Mouse (Mus musculus): ENCODE results near the gene Prkg1. TPM values are rescaled to one million over a fixed set of nuclear protein-coding genes. Genes with fewer than 3 reads are reported as not detected.
"Not testable (repeated sequence)": the region's sequence is repeated elsewhere in the genome, so short reads cannot be mapped to it uniquely, and the experiment has no call there.

Prkg1 gene
- total RNA-seq, 2 experiments from 2014 or later: not detected

GRCm38 (mm10) chr19:31471766-31472165 is 293.1 kb downstream of the Prkg1 start:
- ATAC-seq (replicated peaks; ENCODE audit: low FRiP score, poor library complexity, severe bottlenecking): no peak

GRCm38 (mm10) chr19:31460188-31460587 is 304.6 kb downstream of the Prkg1 start:
- no peak for ATAC-seq (replicated peaks; ENCODE audit: low FRiP score, poor library complexity, severe bottlenecking)

GRCm38 (mm10) chr19:31444101-31444500 is 320.7 kb downstream of the Prkg1 start:
- ATAC-seq (replicated peaks; ENCODE audit: low FRiP score, poor library complexity, severe bottlenecking): no peak

DNA sequence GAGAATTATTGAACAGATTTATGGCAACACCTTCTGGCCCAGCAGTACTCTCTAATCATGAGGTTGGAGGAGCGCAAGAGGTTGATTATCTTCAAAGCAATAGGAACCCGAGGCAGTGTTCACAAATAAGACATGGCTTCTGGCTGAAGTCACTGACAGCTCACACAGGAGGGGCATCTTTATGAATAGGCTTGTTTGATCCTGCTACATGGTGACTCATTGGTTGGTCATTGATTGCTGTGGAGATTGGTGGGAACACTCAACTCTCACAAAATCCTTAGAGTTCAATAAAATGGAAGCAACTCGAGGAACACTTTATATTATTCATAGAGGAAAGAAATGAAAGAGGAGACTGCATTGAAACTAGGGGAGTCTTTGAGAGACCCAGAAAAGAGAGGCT is 322.5 kb downstream of the Prkg1 start:
- no peak for ATAC-seq (replicated peaks; ENCODE audit: low FRiP score, poor library complexity, severe bottlenecking)

- ATAC-seq (replicated peaks; ENCODE audit: low FRiP score, poor library complexity, severe bottlenecking): no peak
Observed at GRCm38 (mm10) chr19:31433446-31433845, 331.4 kb downstream of the Prkg1 start.

DNA sequence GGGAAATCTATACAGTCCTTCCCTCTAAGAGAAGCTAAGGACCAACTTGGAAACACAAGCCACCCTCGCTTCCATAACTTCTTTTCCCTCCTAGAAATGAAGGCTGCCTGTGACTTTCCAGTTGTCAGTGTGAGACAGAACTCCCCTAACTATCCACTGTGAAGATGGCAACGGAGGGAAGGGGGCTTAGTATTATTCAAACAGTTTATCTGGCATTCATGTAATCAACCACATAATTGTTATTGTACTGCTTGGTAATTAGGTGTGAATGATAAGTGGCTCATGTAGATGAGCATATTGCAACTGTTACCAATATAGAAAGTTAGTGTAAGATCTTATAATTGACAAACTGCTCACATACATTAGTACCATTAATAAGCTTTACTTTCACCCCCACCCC is 333.4 kb downstream of the Prkg1 start:
- ATAC-seq (replicated peaks; ENCODE audit: low FRiP score, poor library complexity, severe bottlenecking): no peak

GRCm38 (mm10) chr19:31426142-31426541 is 338.7 kb downstream of the Prkg1 start:
- ATAC-seq (replicated peaks; ENCODE audit: low FRiP score, poor library complexity, severe bottlenecking): no peak

DNA sequence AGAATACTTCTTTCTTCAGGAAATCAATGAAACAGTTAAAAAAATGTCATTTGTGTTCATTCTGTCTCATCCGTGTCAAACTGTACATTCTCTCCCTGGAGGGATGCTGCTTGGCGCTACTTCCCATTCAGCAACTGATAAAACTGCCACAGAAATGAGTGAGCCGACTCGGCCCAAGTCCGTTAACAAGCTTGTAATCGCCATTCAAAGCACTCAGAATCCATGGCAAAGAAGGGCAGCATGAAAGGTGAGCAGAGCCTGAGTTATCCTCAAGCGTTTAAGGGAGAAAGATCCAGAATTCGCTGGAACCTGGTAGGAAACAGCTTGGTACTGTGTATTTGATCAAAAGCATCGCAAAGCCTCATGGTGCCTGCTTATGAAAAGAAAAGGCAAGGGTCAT is 339.6 kb downstream of the Prkg1 start:
- ATAC-seq (replicated peaks; ENCODE audit: low FRiP score, poor library complexity, severe bottlenecking): no peak

DNA sequence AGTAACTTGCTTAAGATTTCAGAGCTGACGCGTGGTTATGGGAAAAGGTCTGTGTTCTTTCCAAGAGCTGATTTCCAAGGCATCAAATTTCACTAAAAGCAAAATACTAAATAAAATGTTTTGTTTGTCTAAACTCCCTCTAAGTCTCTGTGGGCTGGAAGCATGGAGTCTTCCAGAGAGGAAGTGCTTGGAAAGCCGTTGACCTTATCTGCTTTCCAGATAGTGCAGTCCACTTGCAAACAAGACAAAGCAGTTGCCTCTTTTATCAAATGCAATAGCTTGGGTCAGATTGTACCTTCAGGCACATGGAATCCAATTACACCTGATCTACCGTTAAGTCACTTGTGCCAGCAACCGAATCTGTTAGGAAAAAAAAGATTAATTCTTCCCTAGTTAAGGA is 340.5 kb downstream of the Prkg1 start:
- ATAC-seq (replicated peaks; ENCODE audit: low FRiP score, poor library complexity, severe bottlenecking): no peak

- ATAC-seq (replicated peaks; ENCODE audit: low FRiP score, poor library complexity, severe bottlenecking): no peak
Observed at GRCm38 (mm10) chr19:31413571-31413970, 351.3 kb downstream of the Prkg1 start.

- no peak for ATAC-seq (replicated peaks; ENCODE audit: low FRiP score, poor library complexity, severe bottlenecking)
Observed at GRCm38 (mm10) chr19:31396096-31396495, 368.7 kb downstream of the Prkg1 start.

GRCm38 (mm10) chr19:31385353-31385752 is 379.5 kb downstream of the Prkg1 start:
- no peak for ATAC-seq (replicated peaks; ENCODE audit: low FRiP score, poor library complexity, severe bottlenecking)

DNA sequence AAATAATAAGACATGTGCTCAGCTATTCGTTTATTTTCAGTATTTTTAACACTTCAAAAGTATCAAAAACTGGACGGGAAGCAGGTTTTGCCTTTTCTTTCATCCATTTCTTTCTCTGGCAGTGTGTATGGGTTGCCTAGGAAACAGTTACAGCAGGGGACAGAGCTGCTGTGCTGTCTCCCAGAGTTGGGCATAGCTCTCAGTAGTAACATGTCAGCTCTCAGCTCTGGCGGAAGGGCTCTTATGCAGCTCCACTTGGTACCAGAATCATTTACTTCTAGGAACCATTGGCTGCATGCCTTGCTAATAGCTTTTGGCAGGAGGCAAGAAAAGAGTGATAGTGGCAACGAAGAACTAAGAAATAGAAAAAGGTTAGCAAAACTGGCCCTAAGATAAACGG is 381.0 kb downstream of the Prkg1 start:
- no peak for ATAC-seq (replicated peaks; ENCODE audit: low FRiP score, poor library complexity, severe bottlenecking)

DNA sequence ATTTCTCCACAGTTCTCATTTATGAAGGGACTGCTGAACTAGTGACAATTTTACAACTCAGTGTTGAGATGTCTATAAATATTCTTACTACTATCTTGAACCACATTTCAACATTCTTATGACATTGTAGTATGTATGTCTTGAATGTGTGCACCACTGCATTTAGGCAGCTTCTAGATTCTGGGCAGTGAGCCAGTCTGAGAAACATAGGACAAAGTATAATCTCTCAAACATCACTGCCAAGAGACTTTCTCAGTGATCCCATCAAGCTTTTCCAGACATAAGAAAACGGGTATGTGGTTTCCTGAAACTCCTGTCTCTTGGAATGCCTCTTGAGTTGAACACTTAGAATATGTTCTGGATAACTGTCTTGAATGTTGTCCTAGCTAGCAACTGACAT is 394.7 kb downstream of the Prkg1 start:
- no peak for ATAC-seq (replicated peaks; ENCODE audit: low FRiP score, poor library complexity, severe bottlenecking)

- no peak for ATAC-seq (replicated peaks; ENCODE audit: low FRiP score, poor library complexity, severe bottlenecking)
Observed at GRCm38 (mm10) chr19:31369116-31369515, 395.7 kb downstream of the Prkg1 start.

DNA sequence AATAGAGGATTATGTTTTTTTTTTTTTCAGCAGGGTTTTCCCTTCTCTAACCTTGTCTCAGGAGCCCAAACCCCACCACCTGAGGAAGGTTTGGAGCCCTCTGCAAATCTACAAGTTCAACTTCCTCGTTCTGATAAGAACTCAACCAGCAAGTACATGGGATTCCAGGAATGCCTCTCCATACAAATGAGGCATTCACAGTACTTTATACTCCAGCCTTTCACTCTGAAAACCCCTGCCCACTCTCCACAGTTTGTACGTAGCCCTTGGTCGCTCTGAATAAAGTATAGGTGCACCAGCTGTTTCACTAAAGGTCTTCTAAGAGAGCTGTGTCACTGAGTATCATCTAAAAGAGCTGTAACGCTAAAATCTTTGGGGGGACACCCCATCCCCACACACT is 402.8 kb downstream of the Prkg1 start:
- ATAC-seq (replicated peaks; ENCODE audit: low FRiP score, poor library complexity, severe bottlenecking): no peak

GRCm38 (mm10) chr19:31361575-31361974 is 403.3 kb downstream of the Prkg1 start:
- ATAC-seq (replicated peaks; ENCODE audit: low FRiP score, poor library complexity, severe bottlenecking): no peak

- no peak for ATAC-seq (replicated peaks; ENCODE audit: low FRiP score, poor library complexity, severe bottlenecking)
Observed at GRCm38 (mm10) chr19:31361161-31361560, 403.7 kb downstream of the Prkg1 start.

DNA sequence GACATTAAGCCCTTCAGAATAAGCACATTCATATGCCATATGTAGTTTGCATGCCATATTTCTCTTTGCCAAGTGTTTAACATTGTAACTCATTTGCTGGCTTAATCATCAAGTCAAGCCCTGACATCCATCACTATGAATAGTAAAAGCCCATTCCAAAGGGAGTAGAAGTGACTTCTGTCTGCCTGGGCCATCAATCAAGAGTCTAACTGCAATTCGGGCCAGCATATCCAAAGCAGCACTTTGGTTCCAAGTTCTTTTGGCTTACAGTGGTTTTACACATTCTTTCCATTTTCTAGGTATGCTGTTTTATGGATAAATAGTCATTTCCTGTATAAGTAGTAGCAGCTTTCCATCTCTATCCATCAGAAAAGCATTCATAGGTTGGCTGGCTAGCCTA is 409.9 kb downstream of the Prkg1 start:
- no peak for ATAC-seq (replicated peaks; ENCODE audit: low FRiP score, poor library complexity, severe bottlenecking)

DNA sequence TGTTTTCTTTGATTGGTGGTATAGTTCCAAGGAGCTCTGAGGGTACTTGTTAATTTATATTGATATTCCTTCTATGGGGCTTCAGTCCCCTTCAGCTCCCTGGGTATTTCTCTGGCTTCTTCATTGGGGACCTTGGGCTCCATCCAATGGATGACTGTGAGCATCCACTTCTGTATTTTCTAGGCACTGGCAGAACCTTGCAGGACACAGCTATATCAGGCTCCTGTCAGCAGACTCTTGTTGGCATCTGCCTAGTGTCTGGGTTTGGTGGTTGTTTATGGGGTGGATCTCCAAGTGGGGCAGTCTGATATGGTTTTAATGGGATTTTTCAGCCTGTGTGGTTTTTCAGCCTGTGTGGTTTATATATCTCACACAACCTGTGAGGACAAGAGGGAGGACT is 412.0 kb downstream of the Prkg1 start:
- not testable (repeated sequence) for ATAC-seq (replicated peaks; ENCODE audit: low FRiP score, poor library complexity, severe bottlenecking)

GRCm38 (mm10) chr19:31351796-31352195 is 413.0 kb downstream of the Prkg1 start:
- no peak for ATAC-seq (replicated peaks; ENCODE audit: low FRiP score, poor library complexity, severe bottlenecking)

DNA sequence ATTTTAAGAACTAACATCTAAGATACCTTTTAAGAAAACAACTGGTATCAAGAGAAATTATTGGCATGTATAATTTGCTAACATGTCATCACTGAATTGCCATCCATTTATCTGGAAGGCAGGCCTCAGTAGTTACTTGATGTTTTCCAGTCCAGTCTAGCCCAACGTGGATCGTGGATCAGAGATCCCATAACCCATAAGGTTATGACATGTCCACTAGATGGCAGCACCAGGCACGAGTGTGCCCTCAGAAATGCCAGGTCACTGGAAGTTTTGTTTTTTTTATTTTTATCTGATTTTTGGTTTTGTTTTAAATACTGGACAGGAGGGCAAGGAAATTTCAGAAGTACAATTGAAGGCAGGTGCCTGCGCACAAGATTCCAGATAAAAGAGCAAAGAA is 422.7 kb downstream of the Prkg1 start:
- no peak for ATAC-seq (replicated peaks; ENCODE audit: low FRiP score, poor library complexity, severe bottlenecking)

DNA sequence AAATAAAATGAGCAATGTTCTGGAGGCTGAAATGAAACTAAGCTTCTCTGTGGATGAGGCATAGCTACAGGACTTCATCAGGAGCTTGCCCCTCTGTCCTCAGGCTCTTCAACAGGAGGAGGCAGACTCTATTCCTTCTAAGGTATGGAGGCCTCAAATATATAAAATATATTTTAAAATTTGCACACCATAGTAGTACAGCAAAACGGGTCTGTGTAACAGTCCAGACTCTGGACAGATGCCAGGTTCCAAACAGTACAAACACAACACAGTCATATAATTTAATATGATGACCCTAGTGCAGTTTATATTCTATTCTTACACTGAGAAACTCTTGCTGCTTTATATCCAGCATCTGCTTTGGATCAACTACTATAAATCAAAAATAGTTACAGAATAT is 423.9 kb downstream of the Prkg1 start:
- no peak for ATAC-seq (replicated peaks; ENCODE audit: low FRiP score, poor library complexity, severe bottlenecking)
